Mouse (Mus musculus): ENCODE results near the gene Olfr731. TPM values are rescaled to one million over a fixed set of nuclear protein-coding genes. Genes with fewer than 3 reads are reported as not detected.

The Olfr731 gene
- polyA plus RNA-seq (2015; fragmentation: Nextera tagmentation; extraction: Ambion mirVana), result not detected in 2 replicates

GRCm38 (mm10) chr14:50241766-50242165, at the start of gene Olfr731:
TSS of gene Olfr731 (minus strand) at chr14:50241866.
- H3K4me3 ChIP-seq, result no peak within 1 kb of the TSS
- H3K9me3 ChIP-seq, result no peaks in the 10 kb centered on the region
- ATAC-seq (ENCODE audit: low read depth), result no peak
- no peak within 1 kb of the TSS for H3K27ac ChIP-seq (replicated peaks)
- H3K9ac ChIP-seq, result no peak within 1 kb of the TSS
- H3K4me2 ChIP-seq, result no peak within 1 kb of the TSS
- 85% methylated on average over 4 of the region's 4 CpGs for WGBS
- no peaks in the 10 kb centered on the region for H3K36me3 ChIP-seq
- no peaks in the 10 kb centered on the region for H3K4me1 ChIP-seq (replicated peaks)
- no peaks in the 10 kb centered on the region for H3K27me3 ChIP-seq

DNA sequence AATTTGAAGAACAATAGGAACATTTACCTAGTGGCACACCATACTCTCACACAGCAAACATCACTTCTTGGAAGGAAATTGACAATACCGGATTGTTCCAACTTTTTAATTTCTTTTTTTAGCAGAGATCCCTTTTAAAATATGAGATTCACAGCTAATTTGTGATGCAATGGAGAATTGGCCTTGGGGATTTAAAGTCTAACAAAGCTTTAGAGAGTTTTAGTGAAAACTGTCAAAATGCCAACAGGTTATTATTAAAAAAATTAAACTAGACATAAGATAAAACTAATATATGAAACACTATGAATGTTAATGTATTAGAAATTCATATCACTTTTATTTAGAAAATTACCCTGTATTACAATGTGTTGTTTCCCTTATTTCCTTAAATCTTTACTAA, 42.4 kb upstream of the Olfr731 start, which contains the start of gene Olfr732:
TSS of gene Olfr732 (minus strand) at position 101 of the 400 bp plus-strand sequence.
- no peaks in the 10 kb centered on the region for H3K27me3 ChIP-seq
- no peaks in the 10 kb centered on the region for H3K4me1 ChIP-seq (replicated peaks)
- no peaks in the 10 kb centered on the region for H3K9me3 ChIP-seq
- H3K36me3 ChIP-seq, result no peaks in the 10 kb centered on the region
- no peak for ATAC-seq (ENCODE audit: low read depth)
- H3K9ac ChIP-seq, result no peak within 1 kb of the TSS
- no peak within 1 kb of the TSS for H3K27ac ChIP-seq (replicated peaks)
- no peak within 1 kb of the TSS for H3K4me3 ChIP-seq
- no peak within 1 kb of the TSS for H3K4me2 ChIP-seq
- WGBS, result 94% methylated on average over 1 of the region's 1 CpGs

DNA sequence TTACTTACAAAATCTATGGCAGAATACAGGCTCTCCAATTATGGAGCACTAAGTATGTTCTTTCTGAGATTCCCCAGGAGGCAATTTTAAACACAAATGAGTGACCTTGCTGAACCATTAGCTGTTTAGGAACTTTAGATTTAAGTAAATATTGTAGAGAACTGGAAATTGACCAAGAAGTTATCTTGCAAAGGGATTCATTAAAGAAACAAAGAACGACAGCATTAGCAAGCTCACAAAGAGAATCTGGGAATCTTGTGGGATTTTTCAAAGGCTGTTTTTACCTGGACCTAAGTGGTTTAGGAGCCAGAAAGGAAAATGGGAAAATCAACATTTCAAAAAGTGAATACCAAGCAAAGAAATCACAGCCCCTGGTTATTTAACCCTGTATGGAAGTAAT, 53.6 kb downstream of the Olfr731 start, which contains the start of gene Olfr730:
TSS of gene Olfr730 (minus strand) at position 101 of the 400 bp plus-strand sequence.
- Histone ChIP-seq H3K9ac (no peak within 1 kb of the TSS), H3K4me1 (replicated peaks) (no peaks in the 10 kb centered on the region), H3K9me3 (no peaks in the 10 kb centered on the region), H3K4me3 (no peak within 1 kb of the TSS), H3K27me3 (no peaks in the 10 kb centered on the region), H3K4me2 (no peak within 1 kb of the TSS), H3K36me3 (no peaks in the 10 kb centered on the region), H3K27ac (replicated peaks) (no peak within 1 kb of the TSS)
- no peak for ATAC-seq (ENCODE audit: low read depth)
- 61% methylated on average over 1 of the region's 1 CpGs for WGBS

Other genes with a start within 250 kb of the Olfr731 start
- not detected in 2 replicates for gene Olfr725, start 201.5 kb downstream of the Olfr731 start, polyA plus RNA-seq (2015; fragmentation: Nextera tagmentation; extraction: Ambion mirVana)
- not detected in 2 replicates for gene Olfr726, start 150.9 kb downstream of the Olfr731 start, polyA plus RNA-seq (2015; fragmentation: Nextera tagmentation; extraction: Ambion mirVana)
- gene Olfr727, start 118.7 kb downstream of the Olfr731 start, polyA plus RNA-seq (2015; fragmentation: Nextera tagmentation; extraction: Ambion mirVana), result not detected in 2 replicates
- gene Olfr728, start 99.2 kb downstream of the Olfr731 start, polyA plus RNA-seq (2015; fragmentation: Nextera tagmentation; extraction: Ambion mirVana), result not detected in 2 replicates
- gene Olfr729, start 89.0 kb downstream of the Olfr731 start, polyA plus RNA-seq (2015; fragmentation: Nextera tagmentation; extraction: Ambion mirVana), result not detected in 2 replicates
- gene Olfr730, start 53.7 kb downstream of the Olfr731 start, polyA plus RNA-seq (2015; fragmentation: Nextera tagmentation; extraction: Ambion mirVana), result not detected in 2 replicates
- gene Olfr732, start 42.3 kb upstream of the Olfr731 start, polyA plus RNA-seq (2015; fragmentation: Nextera tagmentation; extraction: Ambion mirVana), result not detected in 2 replicates
- gene Olfr733, start 59.7 kb upstream of the Olfr731 start, polyA plus RNA-seq (2015; fragmentation: Nextera tagmentation; extraction: Ambion mirVana), result not detected in 2 replicates
- not detected in 2 replicates for gene Olfr734, start 84.9 kb upstream of the Olfr731 start, polyA plus RNA-seq (2015; fragmentation: Nextera tagmentation; extraction: Ambion mirVana)
- gene Olfr735, start 107.0 kb upstream of the Olfr731 start, polyA plus RNA-seq (2015; fragmentation: Nextera tagmentation; extraction: Ambion mirVana), result not detected in 2 replicates
- not detected in 2 replicates for gene Tlr11, start 116.0 kb upstream of the Olfr731 start, polyA plus RNA-seq (2015; fragmentation: Nextera tagmentation; extraction: Ambion mirVana)
- gene Olfr736, start 139.3 kb upstream of the Olfr731 start, polyA plus RNA-seq (2015; fragmentation: Nextera tagmentation; extraction: Ambion mirVana), result not detected in 2 replicates
- not detected in 2 replicates for gene Olfr738, start 165.7 kb upstream of the Olfr731 start, polyA plus RNA-seq (2015; fragmentation: Nextera tagmentation; extraction: Ambion mirVana)
- gene Olfr739, start 176.8 kb upstream of the Olfr731 start, polyA plus RNA-seq (2015; fragmentation: Nextera tagmentation; extraction: Ambion mirVana), result not detected in 2 replicates
- not detected in 2 replicates for gene Olfr740, start 203.7 kb upstream of the Olfr731 start, polyA plus RNA-seq (2015; fragmentation: Nextera tagmentation; extraction: Ambion mirVana)
- not detected in 2 replicates for gene Olfr741, start 230.9 kb upstream of the Olfr731 start, polyA plus RNA-seq (2015; fragmentation: Nextera tagmentation; extraction: Ambion mirVana)

Data from neural tube, embryonic 13.5 days (tissue).